Mouse (Mus musculus): ENCODE measurements around the gene Arhgap22.

The Arhgap22 gene

DNA sequence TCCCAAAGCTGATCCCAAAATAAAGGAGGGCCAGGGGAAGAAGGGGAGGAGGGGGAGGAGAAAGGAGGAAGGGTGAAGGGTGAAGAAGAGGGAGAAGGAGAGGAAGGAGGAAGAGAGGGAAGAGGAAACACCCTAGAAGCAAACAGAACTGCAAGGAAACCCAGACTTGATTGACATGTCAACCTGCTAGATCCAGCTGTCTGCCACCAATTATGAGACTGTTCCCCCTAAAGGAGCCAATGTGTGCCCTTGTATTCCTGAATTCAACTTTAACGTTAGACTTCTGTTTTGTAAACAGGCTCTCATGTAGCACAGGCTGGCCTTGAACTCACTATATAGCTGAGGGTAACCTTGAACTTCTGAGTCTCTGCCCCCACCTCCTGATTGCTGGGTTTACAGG lies 1.3 kb downstream of the Arhgap22 start:
- DNase-seq, result no peak

DNA sequence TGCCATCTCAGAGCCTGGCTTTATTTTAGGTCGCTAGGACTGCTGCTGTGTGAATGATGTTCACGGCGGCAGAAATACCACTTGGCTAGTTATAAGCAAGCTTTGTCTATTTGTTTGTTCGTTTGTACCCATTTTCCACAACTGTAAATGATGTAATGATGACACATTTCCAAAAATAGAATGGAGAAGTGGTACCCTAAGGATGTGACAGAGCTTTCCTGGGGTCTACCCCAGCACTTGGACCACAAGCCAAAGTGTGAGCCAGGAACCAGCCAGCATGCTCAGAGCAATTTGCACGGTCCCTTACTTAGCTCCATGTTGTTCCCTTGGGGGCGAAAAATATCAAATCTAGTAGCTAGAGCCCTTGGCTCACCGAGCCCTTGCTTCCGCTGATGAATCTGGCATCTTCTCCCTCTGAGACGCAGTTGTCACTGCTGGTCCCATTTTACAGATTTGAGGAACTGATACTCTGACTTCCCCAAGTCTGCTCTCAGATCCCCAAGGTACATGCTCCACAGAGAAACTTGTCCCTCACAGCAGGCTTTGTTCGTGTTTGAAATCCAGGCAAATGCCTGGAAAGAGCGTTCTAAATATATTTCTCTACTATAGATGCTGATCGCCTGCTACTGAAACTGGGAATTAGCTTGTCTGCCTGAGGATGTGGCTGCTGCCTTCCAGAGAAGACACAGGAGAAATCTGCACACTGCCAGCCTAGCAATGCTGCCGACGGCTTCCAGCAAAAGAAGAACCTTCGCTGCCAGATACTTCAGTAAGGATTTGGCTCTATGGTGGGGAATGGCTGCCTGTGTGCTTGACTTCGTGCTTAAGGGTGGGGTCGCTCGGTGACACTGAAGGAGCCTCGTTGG lies 2.8 kb downstream of the Arhgap22 start:
- DNase-seq, result no peak

DNA sequence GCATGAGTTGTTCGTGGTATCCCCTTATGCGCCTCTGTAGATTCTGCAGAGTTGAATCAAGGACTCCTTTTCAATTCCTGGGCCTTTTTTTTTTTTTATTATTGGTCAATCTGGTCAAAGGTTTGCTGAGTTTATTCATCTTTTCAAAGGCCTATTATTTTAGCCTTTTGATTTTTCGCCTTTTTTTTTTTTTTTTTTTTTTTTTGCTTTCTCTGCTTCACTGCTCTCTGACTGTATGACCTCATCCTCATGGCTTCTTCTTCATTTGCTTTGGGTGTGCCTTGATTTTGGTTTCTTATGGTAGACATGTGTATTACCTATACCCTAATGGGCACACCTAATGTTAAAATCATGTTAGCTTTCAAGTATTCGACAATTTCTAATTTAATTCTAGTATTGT lies 11.4 kb downstream of the Arhgap22 start:
- DNase-seq, result no peak

DNA sequence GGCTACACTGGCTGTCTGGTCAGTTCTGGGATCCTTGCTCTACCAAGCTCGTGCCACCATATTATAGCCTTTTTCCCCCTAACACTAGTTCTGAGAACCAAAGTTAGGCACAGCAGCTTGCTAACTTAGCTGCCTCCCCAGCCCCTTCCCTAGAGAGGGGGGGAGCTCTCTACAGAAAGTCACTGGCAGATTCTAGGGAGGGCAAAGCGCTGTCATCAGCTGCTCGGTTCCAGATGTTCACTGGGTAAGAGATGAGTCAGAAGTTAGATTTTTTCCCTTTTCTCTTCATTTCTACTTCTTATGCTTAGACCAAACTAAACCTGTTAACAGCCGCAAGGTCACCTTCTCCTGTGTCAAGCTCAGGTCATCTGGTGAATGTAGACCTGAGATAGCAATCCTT lies 16.8 kb downstream of the Arhgap22 start:
- no peak for DNase-seq

DNA sequence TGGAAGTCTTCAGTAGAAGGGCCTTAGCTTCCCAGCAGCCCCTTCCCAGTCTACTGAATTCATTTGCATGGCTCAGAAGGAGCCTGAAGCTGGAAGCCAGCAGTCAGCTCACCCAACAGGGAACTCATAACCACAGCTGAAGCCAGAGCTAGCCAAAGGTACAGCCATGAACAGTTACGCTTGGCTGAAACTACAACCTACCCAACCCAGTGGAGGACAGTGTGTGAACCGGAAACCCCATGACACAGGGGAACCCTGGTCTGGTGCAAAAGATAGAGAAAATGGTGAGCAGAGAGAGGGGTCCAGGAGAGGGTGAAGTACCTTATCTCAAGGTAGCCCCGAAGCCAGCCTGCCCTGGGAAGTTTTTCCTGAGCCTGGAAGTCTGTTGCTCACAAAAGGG lies 17.5 kb downstream of the Arhgap22 start:
- no peak for DNase-seq

DNA sequence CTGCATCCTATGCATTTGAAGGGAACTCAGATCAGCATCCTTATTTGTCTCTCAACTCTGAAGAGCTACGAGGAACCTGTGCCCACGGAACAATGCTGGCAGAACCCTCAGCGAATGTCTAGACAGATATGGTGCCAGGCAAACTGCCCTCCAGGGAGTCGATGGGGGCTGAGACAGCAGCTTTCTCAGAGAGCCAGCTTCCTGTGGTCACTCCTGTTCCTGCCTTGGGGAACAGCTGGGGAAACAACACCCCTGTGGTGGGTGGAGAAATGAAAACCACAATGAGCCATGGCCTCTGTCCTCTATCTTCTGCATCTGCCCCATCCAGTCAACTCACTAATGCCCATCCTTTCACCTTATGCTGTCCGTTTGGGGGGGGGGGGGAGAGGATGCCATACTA lies 18.2 kb downstream of the Arhgap22 start:
- no peak for DNase-seq

DNA sequence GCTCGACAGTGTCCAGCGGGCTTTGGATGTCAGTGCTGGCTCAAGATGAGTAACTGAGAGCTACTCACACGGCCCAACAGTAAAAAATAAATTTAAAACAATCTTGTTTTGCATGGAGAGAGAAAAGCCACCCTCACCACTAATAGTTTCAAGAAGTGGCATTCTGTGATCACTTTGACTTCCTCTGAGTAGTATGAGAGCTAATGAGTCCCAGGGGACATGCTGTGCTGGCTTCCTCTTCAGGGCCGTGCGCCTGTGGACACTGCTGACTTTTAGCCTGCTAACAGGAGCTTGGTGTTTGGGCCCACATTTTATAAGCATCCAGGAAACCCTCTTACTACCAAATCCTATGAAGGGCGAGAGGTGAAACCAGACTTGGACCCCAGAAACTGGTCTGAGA lies 21.8 kb downstream of the Arhgap22 start:
- peak; percentile 25 for DNase-seq

DNA sequence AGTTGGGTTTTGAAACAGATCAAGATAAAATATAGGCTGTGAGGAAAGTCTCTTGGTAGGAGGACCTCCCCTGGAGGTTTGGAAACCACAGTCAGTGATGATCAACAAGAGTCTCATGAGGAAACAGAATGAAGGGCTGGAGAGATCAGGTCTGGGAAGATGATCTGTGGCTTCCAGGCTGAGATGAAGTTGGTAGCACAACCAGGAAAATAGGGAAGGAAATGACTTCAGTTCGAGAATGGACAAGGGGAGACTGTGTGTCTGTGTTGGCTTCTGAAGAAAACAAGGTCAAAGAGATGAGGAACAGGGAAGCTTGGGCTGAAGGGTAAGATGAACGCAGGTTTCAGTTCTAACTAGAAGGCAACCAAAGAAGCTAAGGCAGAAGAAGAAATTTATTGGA lies 26.6 kb downstream of the Arhgap22 start:
- DNase-seq, result no peak

GRCm38 (mm10) chr14:33243261-33243660 lies 29.4 kb downstream of the Arhgap22 start:
- no peak for DNase-seq

- no peak for DNase-seq
Measured at GRCm38 (mm10) chr14:33244519-33244918, 30.7 kb downstream of the Arhgap22 start.

- DNase-seq, result no peak
Measured at GRCm38 (mm10) chr14:33244946-33245345, 31.1 kb downstream of the Arhgap22 start.

GRCm38 (mm10) chr14:33246476-33246875 lies 32.6 kb downstream of the Arhgap22 start:
- DNase-seq, result peak; percentile 59

DNA sequence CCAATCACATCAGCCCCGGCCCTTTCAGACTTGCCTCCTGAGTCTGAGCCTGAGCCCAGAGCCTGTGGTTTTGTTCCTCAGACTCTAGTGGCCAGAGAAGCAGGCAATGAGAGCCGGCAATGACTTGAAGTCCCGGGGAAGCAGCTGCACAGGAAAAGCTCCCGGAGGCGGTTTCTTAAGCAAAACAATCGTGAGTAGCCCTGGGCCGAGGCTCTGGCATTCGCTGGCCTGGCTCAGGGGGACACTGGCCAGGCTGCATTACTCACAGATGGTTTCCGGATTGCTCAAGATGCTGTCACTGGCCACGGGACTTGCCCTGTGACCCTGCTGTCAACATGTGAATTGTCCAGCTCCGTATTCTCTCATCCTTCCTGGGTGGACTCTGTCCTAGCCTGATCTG lies 33.8 kb downstream of the Arhgap22 start:
- peak; percentile 61 for DNase-seq

- no peak for DNase-seq
Measured at GRCm38 (mm10) chr14:33248741-33249140, 34.9 kb downstream of the Arhgap22 start.

DNA sequence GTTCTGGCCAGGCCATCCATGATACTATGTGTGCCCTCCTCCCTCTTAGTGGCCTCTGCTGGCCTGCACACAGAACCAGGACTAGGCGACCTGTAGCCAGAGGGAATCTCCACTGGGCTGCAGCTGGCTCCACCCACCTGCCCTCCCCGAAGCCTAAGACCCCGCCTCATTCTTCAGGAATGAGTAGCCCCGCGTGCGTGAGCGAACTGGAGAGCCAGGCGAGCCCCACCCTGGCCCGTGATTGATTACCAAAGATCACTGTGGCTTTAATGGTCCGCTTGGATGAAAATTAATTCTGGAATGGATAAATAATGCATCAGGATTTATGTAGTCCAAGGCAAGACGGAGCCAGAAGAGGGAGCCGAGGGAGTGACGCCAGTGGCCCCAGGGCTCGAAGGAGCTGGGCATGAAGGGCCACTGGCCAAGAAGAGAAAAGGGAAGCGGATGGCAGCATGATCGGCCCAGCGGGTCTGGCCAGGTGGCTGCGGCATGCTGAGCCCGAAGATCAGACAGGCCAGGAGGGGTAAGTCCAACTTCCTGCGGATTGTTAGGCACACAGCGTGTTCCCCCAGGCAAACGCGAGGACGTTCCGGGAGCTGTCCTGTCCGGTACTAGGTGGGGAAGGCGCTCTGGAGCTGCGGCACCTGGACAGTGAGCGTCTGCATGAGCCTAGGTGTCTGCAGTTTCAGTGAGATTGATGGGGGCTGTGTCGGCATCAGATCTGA lies 36.6 kb downstream of the Arhgap22 start:
- peak; percentile 44 for DNase-seq

GRCm38 (mm10) chr14:33250956-33251745 lies 37.3 kb downstream of the Arhgap22 start:
- DNase-seq, result no peak

DNA sequence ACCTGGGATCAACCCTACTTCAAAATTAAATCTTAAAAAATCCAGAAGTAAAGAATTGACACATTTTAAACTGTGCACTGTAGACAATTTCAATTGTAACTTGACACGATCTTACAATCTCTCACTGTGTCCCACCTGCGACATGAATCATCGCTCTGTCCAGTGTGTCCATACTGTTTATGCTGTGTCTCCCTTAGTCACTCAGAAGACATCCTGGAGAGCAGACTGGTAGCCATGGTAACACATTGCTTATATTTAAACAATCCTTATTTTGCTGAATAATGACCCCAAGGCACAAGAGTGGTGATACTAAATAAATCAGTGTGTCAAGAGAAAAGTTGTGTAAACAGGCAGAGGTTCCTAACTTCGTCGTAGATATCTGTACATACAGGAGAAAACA lies 44.4 kb downstream of the Arhgap22 start:
- no peak for DNase-seq

- no peak for DNase-seq
Measured at GRCm38 (mm10) chr14:33260131-33260530, 46.3 kb downstream of the Arhgap22 start.

DNA sequence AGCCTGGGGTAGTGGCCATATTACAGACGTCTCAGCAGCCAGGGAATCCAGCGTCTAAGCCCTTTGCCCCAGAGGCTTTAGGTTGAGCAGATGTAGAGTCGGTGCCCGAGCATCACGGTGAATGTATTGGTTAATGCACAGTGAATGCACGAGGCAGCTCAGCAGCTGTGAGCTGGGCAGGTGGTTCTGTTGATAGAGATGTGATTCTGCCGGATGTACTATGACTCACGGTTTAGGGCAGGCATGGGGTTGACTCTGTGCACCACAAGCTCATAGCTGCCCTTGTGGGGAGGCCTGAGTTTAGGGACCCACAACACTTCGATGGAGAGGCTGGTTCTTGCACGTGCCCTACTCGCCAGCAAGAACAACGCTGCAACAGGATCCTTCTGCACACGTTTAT lies 51.0 kb downstream of the Arhgap22 start:
- DNase-seq, result no peak

- peak; percentile 14 for DNase-seq
Measured at GRCm38 (mm10) chr14:33276240-33276639, 62.4 kb downstream of the Arhgap22 start.

DNA sequence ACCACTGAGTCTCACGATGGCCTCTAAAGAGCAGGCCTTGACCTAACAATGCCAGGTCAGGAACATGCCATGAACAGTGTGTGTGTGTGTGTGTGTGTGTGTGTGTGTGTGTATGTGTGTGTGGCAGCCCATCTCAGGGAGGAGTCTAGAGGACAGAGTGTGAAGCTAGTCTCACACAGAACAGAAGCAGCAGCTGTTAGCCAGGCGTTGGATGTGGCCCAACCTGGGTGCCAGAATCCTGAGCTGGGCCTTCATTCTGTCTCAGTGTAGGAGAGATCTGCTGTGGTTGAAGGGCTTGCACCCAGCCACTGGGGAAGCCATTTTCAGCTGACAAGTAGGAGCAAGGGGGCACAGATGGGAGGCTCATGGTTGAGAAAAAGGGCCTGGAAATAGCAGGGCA lies 64.5 kb downstream of the Arhgap22 start:
- no peak for DNase-seq

GRCm38 (mm10) chr14:33280921-33281320 lies 67.1 kb downstream of the Arhgap22 start:
- DNase-seq, result peak; percentile 59

GRCm38 (mm10) chr14:33282447-33282846 lies 68.6 kb downstream of the Arhgap22 start:
- no peak for DNase-seq

All from kidney, postnatal 10 days (tissue).